Mouse (Mus musculus): ENCODE data around the gene E130218I03Rik. TPM values are rescaled to one million over a fixed set of nuclear protein-coding genes. Genes with fewer than 3 reads are reported as not detected.

The E130218I03Rik gene
- total RNA-seq, 1 experiment: 1.6 TPM

DNA sequence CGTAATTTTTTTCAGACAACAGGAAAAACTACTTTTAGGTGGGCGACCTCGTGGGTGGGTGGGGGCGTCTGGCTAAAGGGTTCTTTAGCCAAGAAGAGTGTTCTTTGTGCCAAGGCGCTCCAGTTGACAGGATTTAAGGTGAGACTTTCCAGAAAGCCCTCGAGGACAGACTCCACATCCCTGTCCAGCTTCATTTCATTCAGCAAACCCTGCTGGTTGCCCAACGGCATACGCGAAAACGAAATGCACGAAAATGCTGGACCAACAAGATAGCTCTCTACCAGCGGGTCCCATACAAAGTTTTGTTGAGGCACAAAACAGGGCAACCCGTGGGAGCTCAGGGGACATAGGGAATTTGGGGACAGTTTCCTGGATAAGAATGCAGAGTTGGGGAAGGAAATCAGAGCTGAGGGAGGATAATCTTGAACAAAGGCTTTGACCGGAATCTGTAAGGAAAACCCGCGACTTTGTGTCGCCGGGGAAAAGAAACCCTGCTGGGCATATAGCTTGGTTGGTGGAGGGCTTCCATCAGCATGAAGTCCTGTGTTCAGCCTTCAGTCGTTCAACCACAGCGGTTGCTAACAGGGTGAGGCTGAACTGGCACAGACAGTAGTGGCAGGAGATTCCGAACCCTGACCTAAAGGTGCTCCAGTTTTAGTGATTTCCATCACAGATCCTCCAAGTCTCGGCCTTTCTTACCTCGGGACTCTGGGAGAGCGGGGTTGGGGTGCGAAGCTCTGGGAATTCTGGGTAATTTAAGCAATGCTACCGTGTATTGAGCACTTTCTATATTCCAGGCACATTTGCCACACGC, 6.9 kb downstream of the E130218I03Rik start:
- H3K36me3 ChIP-seq (ENCODE audit: control insufficient read depth, insufficient read depth, low read length, poor library complexity, severe bottlenecking): no peaks in the 10 kb centered on the region
- no peaks in the 10 kb centered on the region for H3K9me3 ChIP-seq (ENCODE audit: control insufficient read depth, insufficient read depth, low read depth, low read length)
- no peak for DNase-seq (ENCODE audit: low read depth, low spot score)
- peak overlapping the region; percentile 59; the same call in 1 of the 2 replicates for H3K9ac ChIP-seq (ENCODE audit: insufficient read depth, low read depth, low read length, poor library complexity, severe bottlenecking)
- no peak overlapping the region for H3K27ac ChIP-seq (ENCODE audit: insufficient read depth, low read depth, low read length, poor library complexity, severe bottlenecking)
- in situ Hi-C loops (cut with MboI; ENCODE audit: low sequenced_read_pairs in 2 of 2, unreplicated experiment in 2 of 2): no loop called here
- peak overlapping the region; percentile 65 to 71 for H3K4me3 ChIP-seq (ENCODE audit: insufficient read depth in 1 of 2, low read depth in 1 of 2, low read length in 2 of 2, poor library complexity in 1 of 2, severe bottlenecking in 1 of 2)
- peaks cover 8 to 28% of the 10 kb centered on the region in 2 experiments for H3K4me1 ChIP-seq (ENCODE audit: control insufficient read depth in 2 of 2, insufficient read depth in 2 of 2, low read length in 2 of 2, poor library complexity in 1 of 2)
- TF ChIP-seq MAFK (IDR thresholded peaks at IDR 0.05; ENCODE audit: insufficient read depth, low read depth, low read length) (no peak), HCFC1 (IDR thresholded peaks at IDR 0.05; ENCODE audit: borderline replicate concordance, insufficient read depth, low read length) (no peak)

DNA sequence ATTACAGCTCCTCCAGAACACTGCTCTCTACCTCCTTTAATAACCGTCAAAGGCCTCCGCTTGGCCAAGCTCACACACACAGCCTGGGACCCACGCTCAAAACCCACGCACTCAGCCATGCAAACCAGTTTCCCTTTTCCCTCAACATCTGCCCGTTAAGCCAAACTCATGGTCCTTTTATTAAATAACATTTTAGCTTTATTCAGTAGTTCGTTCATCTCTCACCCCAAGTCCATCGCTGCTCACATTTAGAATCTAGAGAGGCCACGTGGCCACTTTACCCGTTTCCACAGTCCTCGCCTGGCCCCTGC, 7.4 kb downstream of the E130218I03Rik start:
- H3K36me3 ChIP-seq (ENCODE audit: control insufficient read depth, insufficient read depth, low read length, poor library complexity, severe bottlenecking): no peaks in the 10 kb centered on the region
- in situ Hi-C loops (cut with MboI; ENCODE audit: low sequenced_read_pairs in 2 of 2, unreplicated experiment in 2 of 2): no loop called here
- no peak for TF ChIP-seq ZNF384 (IDR thresholded peaks at IDR 0.05; ENCODE audit: low read depth, low read length)
- no peak for TF ChIP-seq CHD2 (IDR thresholded peaks at IDR 0.05; ENCODE audit: low read depth, low read length)
- no peak for TF ChIP-seq MAFK (IDR thresholded peaks at IDR 0.05; ENCODE audit: insufficient read depth, low read depth, low read length)
- TF ChIP-seq ZC3H11A (IDR thresholded peaks at IDR 0.05; ENCODE audit: borderline replicate concordance, low read depth, low read length): no peak
- no peak for TF ChIP-seq HCFC1 (IDR thresholded peaks at IDR 0.05; ENCODE audit: borderline replicate concordance, insufficient read depth, low read length)
- no peak for DNase-seq (ENCODE audit: low read depth, low spot score)
- peak overlapping the region; percentile 75 for H3K9ac ChIP-seq (ENCODE audit: insufficient read depth, low read depth, low read length, poor library complexity, severe bottlenecking)
- H3K4me3 ChIP-seq (ENCODE audit: insufficient read depth in 1 of 2, low read depth in 1 of 2, low read length in 2 of 2, poor library complexity in 1 of 2, severe bottlenecking in 1 of 2): peak overlapping the region; percentile 56 to 71
- H3K27ac ChIP-seq (ENCODE audit: insufficient read depth, low read depth, low read length, poor library complexity, severe bottlenecking): no peak overlapping the region
- no peaks in the 10 kb centered on the region for H3K9me3 ChIP-seq (ENCODE audit: control insufficient read depth, insufficient read depth, low read depth, low read length)
- peaks cover 8 to 32% of the 10 kb centered on the region in 2 experiments for H3K4me1 ChIP-seq (ENCODE audit: control insufficient read depth in 2 of 2, insufficient read depth in 2 of 2, low read length in 2 of 2, poor library complexity in 1 of 2)

DNA sequence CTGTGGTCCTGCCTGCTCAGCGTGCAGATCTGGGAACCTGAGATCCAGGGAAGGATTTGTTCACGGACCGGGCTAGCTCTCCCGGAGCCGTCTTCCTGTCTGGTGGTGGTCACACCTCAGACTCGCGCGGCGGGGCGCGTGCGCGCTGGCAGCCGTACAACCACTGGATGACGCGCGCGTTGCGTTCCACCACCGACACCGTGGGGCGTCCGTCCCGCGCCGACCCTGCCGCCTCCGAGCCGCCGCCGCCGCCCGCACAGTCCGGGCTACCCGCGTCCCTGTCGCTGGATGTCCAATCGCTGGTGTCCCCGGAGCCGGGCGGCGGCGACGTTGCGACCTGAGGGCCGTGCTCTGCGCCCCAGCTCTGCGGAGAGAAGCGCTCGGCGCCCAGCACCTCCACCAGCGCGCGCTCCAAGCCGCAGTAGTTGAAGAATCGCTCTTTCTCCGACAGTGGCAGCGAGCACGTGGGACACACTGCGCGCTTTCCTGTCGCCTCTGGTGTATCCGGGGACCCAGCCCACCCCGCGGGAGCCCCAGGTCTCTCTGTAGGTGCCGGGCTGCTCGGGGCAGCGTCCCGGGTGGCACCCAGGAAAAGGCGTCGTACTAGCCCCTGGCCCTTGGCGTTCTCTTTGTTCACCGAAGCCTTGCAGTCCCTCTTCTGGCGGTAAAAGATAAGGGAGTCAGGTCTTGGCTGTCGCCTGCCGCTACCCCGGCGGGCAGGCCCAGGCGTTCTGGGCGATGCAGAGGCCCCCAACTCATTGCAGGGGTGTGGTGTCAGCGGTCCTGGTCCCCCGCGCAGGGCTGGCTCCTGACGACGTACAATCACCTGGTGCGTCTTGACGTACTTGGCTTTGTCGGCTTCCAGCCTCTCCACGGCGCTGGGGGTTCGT, 8.0 kb downstream of the E130218I03Rik start:
- no peaks in the 10 kb centered on the region for H3K36me3 ChIP-seq (ENCODE audit: control insufficient read depth, insufficient read depth, low read length, poor library complexity, severe bottlenecking)
- peak overlapping the region; percentile 75 for H3K9ac ChIP-seq (ENCODE audit: insufficient read depth, low read depth, low read length, poor library complexity, severe bottlenecking)
- DNase-seq (ENCODE audit: low read depth, low spot score): no peak
- in situ Hi-C loops (cut with MboI; ENCODE audit: low sequenced_read_pairs in 2 of 2, unreplicated experiment in 2 of 2): no loop called here
- H3K4me1 ChIP-seq (ENCODE audit: control insufficient read depth in 2 of 2, insufficient read depth in 2 of 2, low read length in 2 of 2, poor library complexity in 1 of 2): peaks cover 11 to 36% of the 10 kb centered on the region in 2 experiments
- no peak overlapping the region for H3K27ac ChIP-seq (ENCODE audit: insufficient read depth, low read depth, low read length, poor library complexity, severe bottlenecking)
- no peak for TF ChIP-seq ZC3H11A (IDR thresholded peaks at IDR 0.05; ENCODE audit: borderline replicate concordance, low read depth, low read length)
- H3K4me3 ChIP-seq (ENCODE audit: insufficient read depth in 1 of 2, low read depth in 1 of 2, low read length in 2 of 2, poor library complexity in 1 of 2, severe bottlenecking in 1 of 2): peak overlapping the region; percentile 56 to 71
- no peaks in the 10 kb centered on the region for H3K9me3 ChIP-seq (ENCODE audit: control insufficient read depth, insufficient read depth, low read depth, low read length)

DNA sequence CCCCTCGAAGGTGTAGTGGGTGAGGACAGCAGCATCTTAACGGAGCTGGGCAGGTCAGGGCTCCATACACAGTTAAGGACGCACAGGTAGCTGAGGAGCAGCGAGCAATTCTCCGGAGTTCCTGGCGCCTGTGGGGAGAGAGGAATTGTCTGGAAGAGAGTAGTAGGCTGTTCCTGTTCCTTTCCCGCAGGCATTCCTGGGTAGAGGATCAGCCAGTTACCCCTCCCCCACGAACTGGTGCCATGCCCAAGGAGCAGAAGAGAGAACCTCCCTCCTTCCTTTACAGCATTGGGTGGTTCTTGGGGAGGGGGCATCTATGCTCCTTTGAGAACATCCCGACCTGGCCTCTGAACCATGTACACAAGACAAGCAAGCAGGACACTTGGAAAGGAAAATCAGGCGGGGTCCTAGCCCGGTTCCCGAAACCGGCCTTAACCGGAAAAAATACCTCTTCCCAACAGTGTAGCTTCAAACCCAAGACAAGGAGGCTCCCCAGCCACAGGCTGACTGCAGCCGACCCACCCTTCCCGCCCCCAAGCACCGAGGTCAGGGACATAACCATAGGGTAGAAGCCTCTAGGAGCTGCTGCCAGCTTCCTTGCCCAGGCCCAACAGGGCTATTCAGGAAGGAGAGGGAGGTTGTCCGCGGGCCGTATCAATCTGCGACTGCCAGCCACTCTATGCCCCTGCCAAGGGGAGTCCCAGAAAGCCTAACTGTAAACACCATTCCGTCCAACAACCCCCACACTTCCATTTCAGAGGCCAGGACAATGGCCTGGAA, 8.9 kb downstream of the E130218I03Rik start:
- TF ChIP-seq CHD2 (IDR thresholded peaks at IDR 0.05; ENCODE audit: low read depth, low read length): no peak
- TF ChIP-seq ZNF384 (IDR thresholded peaks at IDR 0.05; ENCODE audit: low read depth, low read length): no peak
- no peak for TF ChIP-seq ZC3H11A (IDR thresholded peaks at IDR 0.05; ENCODE audit: borderline replicate concordance, low read depth, low read length)
- TF ChIP-seq HCFC1 (IDR thresholded peaks at IDR 0.05; ENCODE audit: borderline replicate concordance, insufficient read depth, low read length): no peak
- TF ChIP-seq MAFK (IDR thresholded peaks at IDR 0.05; ENCODE audit: insufficient read depth, low read depth, low read length): no peak
- H3K4me3 ChIP-seq (ENCODE audit: insufficient read depth in 1 of 2, low read depth in 1 of 2, low read length in 2 of 2, poor library complexity in 1 of 2, severe bottlenecking in 1 of 2): peak overlapping the region; percentile 56 to 71
- in situ Hi-C loops (cut with MboI; ENCODE audit: low sequenced_read_pairs in 2 of 2, unreplicated experiment in 2 of 2): no loop called here
- no peaks in the 10 kb centered on the region for H3K36me3 ChIP-seq (ENCODE audit: control insufficient read depth, insufficient read depth, low read length, poor library complexity, severe bottlenecking)
- peak overlapping the region; percentile 75 for H3K9ac ChIP-seq (ENCODE audit: insufficient read depth, low read depth, low read length, poor library complexity, severe bottlenecking)
- no peak overlapping the region for H3K27ac ChIP-seq (ENCODE audit: insufficient read depth, low read depth, low read length, poor library complexity, severe bottlenecking)
- peak; percentile 70 for DNase-seq (ENCODE audit: low read depth, low spot score)
- H3K9me3 ChIP-seq (ENCODE audit: control insufficient read depth, insufficient read depth, low read depth, low read length): no peaks in the 10 kb centered on the region
- H3K4me1 ChIP-seq (ENCODE audit: control insufficient read depth in 2 of 2, insufficient read depth in 2 of 2, low read length in 2 of 2, poor library complexity in 1 of 2): peaks cover 12 to 38% of the 10 kb centered on the region in 2 experiments
